Mouse (Mus musculus): Measurements from ENCODE around the gene Capn1. TPM values are rescaled to one million over a fixed set of nuclear protein-coding genes. Genes with fewer than 3 reads are reported as not detected.

The Capn1 gene
- polyA plus RNA-seq, 1 experiment = 129 TPM

GRCm38 (mm10) chr19:6058513-6058912 is 42.8 kb upstream of the Capn1 start:
- no peak for TF ChIP-seq POLR2A (IDR thresholded peaks at IDR 0.05; ENCODE audit: low read depth, low read length)
- TF ChIP-seq CTCF (IDR thresholded peaks at IDR 0.05; ENCODE audit: extremely low read depth, insufficient read length, insufficient replicate concordance, low read depth, low read length) = peak; percentile 4; the same call in 1 of the 2 replicates
- Histone ChIP-seq H3K27me3 (ENCODE audit: control insufficient read depth, insufficient read depth, low read length) (no peaks in the 10 kb centered on the region), H3K27ac (ENCODE audit: insufficient read depth, low read depth, low read length) (peak overlapping the region; percentile 92), H3K36me3 (ENCODE audit: control insufficient read depth, insufficient read depth, low read length) (peaks cover 21% of the 10 kb centered on the region), H3K4me1 (ENCODE audit: control insufficient read depth, insufficient read depth, insufficient read length, low read length) (peaks cover 7% of the 10 kb centered on the region), H3K4me3 (ENCODE audit: low read depth, low read length) (peak overlapping the region; percentile 81)
- WGBS = 10% methylated on average over 5 of the region's 5 CpGs

- Histone ChIP-seq H3K4me3 (ENCODE audit: low read depth, low read length) (peak within 1 kb of the TSS; percentile 81), H3K36me3 (ENCODE audit: control insufficient read depth, insufficient read depth, low read length) (peaks cover 30% of the 10 kb centered on the region), H3K27ac (ENCODE audit: insufficient read depth, low read depth, low read length) (peak within 1 kb of the TSS; percentile 92), H3K4me1 (ENCODE audit: control insufficient read depth, insufficient read depth, insufficient read length, low read length) (peaks cover 7% of the 10 kb centered on the region), H3K27me3 (ENCODE audit: control insufficient read depth, insufficient read depth, low read length) (no peaks in the 10 kb centered on the region)
- TF ChIP-seq POLR2A (IDR thresholded peaks at IDR 0.05; ENCODE audit: low read depth, low read length) (peak; percentile 81), CTCF (IDR thresholded peaks at IDR 0.05; ENCODE audit: extremely low read depth, insufficient read length, insufficient replicate concordance, low read depth, low read length) (no peak)
- under 1% methylated on average over 63 of the region's 63 CpGs for WGBS
Measured at GRCm38 (mm10) chr19:6057313-6058096, 41.8 kb upstream of the Capn1 start, which contains the start of the genes Mrpl49 and Fau. Gene Mrpl49, minus strand, starts transcription at chr19:6057785. Gene Fau, plus strand, starts transcription at chr19:6057844.

DNA sequence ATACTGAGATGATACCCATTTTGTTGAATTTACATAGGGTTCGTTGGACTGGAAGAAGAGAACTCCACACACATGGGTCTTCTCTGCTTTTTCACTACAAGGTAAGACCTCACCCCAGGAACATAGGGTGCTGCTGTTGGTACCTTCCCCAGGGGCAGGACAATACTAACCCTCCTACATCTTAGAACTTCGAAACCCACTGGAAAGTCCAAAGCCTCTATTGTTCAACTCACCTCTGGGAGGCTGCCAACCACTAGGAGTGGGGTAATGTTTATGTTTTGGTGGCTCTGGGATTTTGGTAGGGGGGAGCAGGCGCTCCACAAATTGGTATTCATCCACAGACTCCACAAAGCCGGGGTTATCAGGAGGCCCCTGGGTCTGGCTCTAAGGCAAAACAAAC is 41.0 kb upstream of the Capn1 start:
- 29% methylated on average over 4 of the region's 4 CpGs for WGBS
- Histone ChIP-seq H3K4me1 (ENCODE audit: control insufficient read depth, insufficient read depth, insufficient read length, low read length) (0 out of 2 replicates have a peak, but pooled peaks cover 2% of the 10 kb centered on the region), H3K27ac (ENCODE audit: insufficient read depth, low read depth, low read length) (no peak overlapping the region), H3K4me3 (ENCODE audit: low read depth, low read length) (no peak overlapping the region), H3K36me3 (ENCODE audit: control insufficient read depth, insufficient read depth, low read length) (peaks cover 38% of the 10 kb centered on the region), H3K27me3 (ENCODE audit: control insufficient read depth, insufficient read depth, low read length) (no peaks in the 10 kb centered on the region)
- no peak for TF ChIP-seq CTCF (IDR thresholded peaks at IDR 0.05; ENCODE audit: extremely low read depth, insufficient read length, insufficient replicate concordance, low read depth, low read length)
- TF ChIP-seq POLR2A (IDR thresholded peaks at IDR 0.05; ENCODE audit: low read depth, low read length) = no peak

GRCm38 (mm10) chr19:6054296-6054695 is 38.6 kb upstream of the Capn1 start:
- H3K36me3 ChIP-seq (ENCODE audit: control insufficient read depth, insufficient read depth, low read length) = peaks cover 57% of the 10 kb centered on the region
- no peak overlapping the region for H3K27ac ChIP-seq (ENCODE audit: insufficient read depth, low read depth, low read length)
- H3K4me1 ChIP-seq (ENCODE audit: control insufficient read depth, insufficient read depth, insufficient read length, low read length) = 0 out of 2 replicates have a peak, but pooled peaks cover 2% of the 10 kb centered on the region
- H3K27me3 ChIP-seq (ENCODE audit: control insufficient read depth, insufficient read depth, low read length) = no peaks in the 10 kb centered on the region
- TF ChIP-seq CTCF (IDR thresholded peaks at IDR 0.05; ENCODE audit: extremely low read depth, insufficient read length, insufficient replicate concordance, low read depth, low read length) (no peak), POLR2A (IDR thresholded peaks at IDR 0.05; ENCODE audit: low read depth, low read length) (no peak)
- H3K4me3 ChIP-seq (ENCODE audit: low read depth, low read length) = no peak overlapping the region
- 67% methylated on average over 5 of the region's 5 CpGs for WGBS

DNA sequence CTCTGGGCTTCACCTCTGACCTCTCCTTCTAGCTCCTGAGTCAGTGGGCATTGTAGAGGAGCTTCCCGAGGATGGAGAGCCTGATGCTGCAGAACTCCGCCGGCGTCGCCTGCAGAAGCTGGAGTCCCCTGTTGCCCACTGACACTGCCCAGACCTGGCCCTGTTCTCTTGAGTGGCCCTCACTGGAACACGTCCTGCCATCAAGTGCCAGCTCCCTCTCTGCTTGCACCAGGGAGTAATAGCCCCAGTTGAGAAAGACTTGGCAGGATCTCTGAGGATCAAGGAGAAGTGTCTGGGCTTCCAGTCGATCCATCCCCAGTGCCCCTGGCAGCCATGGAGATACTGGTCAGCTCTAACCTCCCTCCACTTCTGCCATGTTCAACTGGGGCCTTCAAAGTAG is 36.8 kb upstream of the Capn1 start:
- 72% methylated on average over 7 of the region's 7 CpGs for WGBS
- Histone ChIP-seq H3K27ac (ENCODE audit: insufficient read depth, low read depth, low read length) (no peak overlapping the region), H3K4me3 (ENCODE audit: low read depth, low read length) (no peak overlapping the region), H3K4me1 (ENCODE audit: control insufficient read depth, insufficient read depth, insufficient read length, low read length) (peaks cover 9% of the 10 kb centered on the region), H3K36me3 (ENCODE audit: control insufficient read depth, insufficient read depth, low read length) (peaks cover 67% of the 10 kb centered on the region), H3K27me3 (ENCODE audit: control insufficient read depth, insufficient read depth, low read length) (no peaks in the 10 kb centered on the region)
- TF ChIP-seq POLR2A (IDR thresholded peaks at IDR 0.05; ENCODE audit: low read depth, low read length) (no peak), CTCF (IDR thresholded peaks at IDR 0.05; ENCODE audit: extremely low read depth, insufficient read length, insufficient replicate concordance, low read depth, low read length) (no peak)

DNA sequence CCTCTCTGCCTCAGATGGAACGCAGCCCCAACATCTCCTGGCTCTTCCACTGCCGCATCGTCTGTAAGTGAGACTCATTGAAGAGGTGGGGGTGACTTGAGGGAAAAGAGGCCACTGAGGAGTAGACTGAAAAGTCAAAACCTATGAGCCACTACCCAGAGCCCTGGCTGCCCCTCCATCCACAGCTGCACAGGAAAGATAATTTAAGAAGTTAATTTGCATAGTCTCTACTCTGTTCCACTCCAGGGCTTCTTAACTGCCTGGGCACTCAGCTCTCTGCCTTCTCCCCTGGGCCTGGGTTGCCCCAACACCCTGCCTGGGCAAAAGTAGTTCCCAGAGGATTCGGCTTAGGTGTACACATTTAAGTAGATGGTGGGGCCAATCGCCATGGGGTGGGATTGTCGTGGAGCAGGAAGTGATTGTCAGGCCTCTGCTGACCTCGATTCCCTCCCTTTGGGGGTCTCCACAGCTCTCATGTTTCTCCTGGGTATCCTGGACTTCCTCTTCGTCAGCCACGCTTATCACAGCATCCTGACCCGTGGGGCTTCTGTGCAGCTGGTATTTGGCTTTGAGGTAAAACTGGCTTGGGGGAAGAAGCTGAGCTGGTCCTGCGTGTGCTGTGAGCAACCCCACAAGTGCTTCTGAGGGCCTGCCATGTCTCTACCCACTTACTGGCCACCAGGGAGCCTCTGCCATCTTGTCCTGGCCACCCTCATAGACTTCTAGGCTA is 33.1 kb upstream of the Capn1 start:
- peaks cover 56% of the 10 kb centered on the region for H3K36me3 ChIP-seq (ENCODE audit: control insufficient read depth, insufficient read depth, low read length)

GRCm38 (mm10) chr19:6047899-6048166 is 32.1 kb upstream of the Capn1 start:
- Histone ChIP-seq H3K27ac (ENCODE audit: insufficient read depth, low read depth, low read length) (peak overlapping the region; percentile 38), H3K4me3 (ENCODE audit: low read depth, low read length) (peak overlapping the region; percentile 73), H3K4me1 (ENCODE audit: control insufficient read depth, insufficient read depth, insufficient read length, low read length) (peaks cover 7% of the 10 kb centered on the region), H3K27me3 (ENCODE audit: control insufficient read depth, insufficient read depth, low read length) (no peaks in the 10 kb centered on the region), H3K36me3 (ENCODE audit: control insufficient read depth, insufficient read depth, low read length) (peaks cover 47% of the 10 kb centered on the region)
- TF ChIP-seq CTCF (IDR thresholded peaks at IDR 0.05; ENCODE audit: extremely low read depth, insufficient read length, insufficient replicate concordance, low read depth, low read length) = no peak
- TF ChIP-seq POLR2A (IDR thresholded peaks at IDR 0.05; ENCODE audit: low read depth, low read length) = no peak
- WGBS = 68% methylated on average over 8 of the region's 8 CpGs

More for the DNA sequence above, 33.1 kb upstream of the Capn1 start:
- H3K27me3 ChIP-seq (ENCODE audit: control insufficient read depth, insufficient read depth, low read length) = no peaks in the 10 kb centered on the region
- no peak for TF ChIP-seq POLR2A (IDR thresholded peaks at IDR 0.05; ENCODE audit: low read depth, low read length)
- no peak for TF ChIP-seq CTCF (IDR thresholded peaks at IDR 0.05; ENCODE audit: extremely low read depth, insufficient read length, insufficient replicate concordance, low read depth, low read length)
- no peak overlapping the region; the same call in 1 of the 2 replicates for H3K27ac ChIP-seq (ENCODE audit: insufficient read depth, low read depth, low read length)
- 82% methylated on average over 11 of the region's 11 CpGs for WGBS
- H3K4me1 ChIP-seq (ENCODE audit: control insufficient read depth, insufficient read depth, insufficient read length, low read length) = peaks cover 7% of the 10 kb centered on the region
- peak overlapping the region; percentile 73 for H3K4me3 ChIP-seq (ENCODE audit: low read depth, low read length)

Data from small intestine, adult 2 months (tissue).